13 mouse cellular contexts compared by ENCODE assay signal in the genomic region with DNA sequence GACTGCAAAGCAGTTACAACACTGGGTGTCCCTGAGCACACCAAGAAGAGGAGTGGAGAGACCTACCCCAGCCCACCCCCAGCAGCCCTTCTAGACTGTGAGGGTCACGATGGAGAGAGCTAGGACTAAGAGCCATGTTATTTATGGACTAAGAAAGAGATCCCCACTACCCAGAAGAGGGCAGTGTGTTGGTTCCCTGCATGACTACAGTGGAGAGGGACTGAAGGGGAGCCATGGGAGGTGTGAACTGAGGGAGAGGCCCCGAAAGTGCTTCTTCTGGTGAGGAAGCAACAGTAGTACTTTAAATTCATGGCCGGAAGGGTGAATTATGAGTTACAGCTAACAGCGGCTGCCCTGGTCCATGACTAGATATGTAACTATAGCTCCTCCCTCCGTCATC. TPM values are rescaled to one million over a fixed set of nuclear protein-coding genes. Genes with fewer than 3 reads are reported as not detected.
A peak's percentile ranks its signal among the peaks of the same experiment; 100 is the strongest.
DNase-seq lines count a peak whose midpoint lies in the region; ATAC-seq lines count a peak whose summit lies in the region.
"Had no signal": no experiment of that assay in that cellular context is flagged by ENCODE, and none has a peak within 500 bp of the region (broad histone marks: within the 10 kb centered on the region; RNA-seq: fewer than 3 reads in every experiment).

No protein-coding gene starts in this region.

- no peaks in the 10 kb centered on the region for H3K9me3 ChIP-seq in kidney, embryonic 15.5 days (replicated peaks)
- no peaks in the 10 kb centered on the region for H3K9me3 ChIP-seq in kidney, embryonic 16.5 days (ENCODE audit: low read length)
- no peaks in the 10 kb centered on the region for H3K9me3 ChIP-seq in liver, embryonic 15.5 days (replicated peaks)
- H3K9me3 ChIP-seq: midbrain, embryonic 10.5 days had no signal

- H3K36me3 ChIP-seq in kidney, embryonic 15.5 days = 0 out of 2 replicates have a peak, but pooled peaks cover 3% of the 10 kb centered on the region
- no peaks in the 10 kb centered on the region for H3K36me3 ChIP-seq in kidney, embryonic 16.5 days (ENCODE audit: insufficient read depth, low read length)
- H3K36me3 ChIP-seq in liver, embryonic 15.5 days (replicated peaks) = no peaks in the 10 kb centered on the region

- DNase-seq in 416B (ENCODE audit: low read depth) (peak; percentile 42), ES-CJ7 (ENCODE audit: low read depth, low spot score) (peak; percentile 30)
- no peak for DNase-seq in right cerebral cortex, postnatal 4 days
- no peak for DNase-seq in right cerebral cortex, postnatal 10 days (ENCODE audit: low spot score in 2 of 2)
- DNase-seq: cerebellum, adult 2 months; kidney, postnatal 36 days; lung, adult 18-20 months; thymus, adult 18-20 months had no signal

- WGBS in kidney, embryonic 15.5 days = 76% methylated on average over 5 of the region's 5 CpGs
- WGBS in kidney, embryonic 16.5 days = 79% methylated on average over 5 of the region's 5 CpGs
- WGBS in liver, embryonic 15.5 days (ENCODE audit: insufficient replicate concordance) = 58% methylated on average over 5 of the region's 5 CpGs

- H3K27me3 ChIP-seq in kidney, embryonic 15.5 days = no peaks in the 10 kb centered on the region
- H3K27me3 ChIP-seq in kidney, embryonic 16.5 days (ENCODE audit: insufficient read depth, low read length) = no peaks in the 10 kb centered on the region
- no peaks in the 10 kb centered on the region for H3K27me3 ChIP-seq in liver, embryonic 15.5 days

- 0 out of 2 replicates have a peak overlapping the region, but pooled peaks have one; percentile 40 for H3K4me2 ChIP-seq in kidney, embryonic 15.5 days
- H3K4me2 ChIP-seq in kidney, embryonic 16.5 days (replicated peaks; ENCODE audit: low read depth, low read length) = no peak overlapping the region
- H3K4me2 ChIP-seq in liver, embryonic 15.5 days = peak overlapping the region; percentile 50

- H3K27ac ChIP-seq in kidney, embryonic 15.5 days = 0 out of 2 replicates have a peak overlapping the region, but pooled peaks have one; percentile 68
- H3K27ac ChIP-seq in kidney, embryonic 16.5 days (ENCODE audit: low read length) = no peak overlapping the region
- peak overlapping the region; percentile 68 for H3K27ac ChIP-seq in liver, embryonic 15.5 days (replicated peaks)
- H3K27ac ChIP-seq: midbrain, embryonic 10.5 days had no signal

- no peak overlapping the region for H3K9ac ChIP-seq in kidney, embryonic 15.5 days
- H3K9ac ChIP-seq in kidney, embryonic 16.5 days (replicated peaks; ENCODE audit: low read length) = no peak overlapping the region
- no peak overlapping the region for H3K9ac ChIP-seq in liver, embryonic 15.5 days

- ATAC-seq in kidney, embryonic 15.5 days (replicated peaks; ENCODE audit: low FRiP score) = no peak
- no peak for ATAC-seq in kidney, embryonic 16.5 days (ENCODE audit: low FRiP score, low TSS enrichment)
- no peak for ATAC-seq in liver, embryonic 15.5 days (ENCODE audit: insufficient read depth)
- ATAC-seq: forebrain, embryonic 14.5 days had no signal

- H3K4me1 ChIP-seq in kidney, embryonic 15.5 days = peaks cover 75% of the 10 kb centered on the region
- H3K4me1 ChIP-seq in kidney, embryonic 16.5 days (ENCODE audit: insufficient read depth, low read length) = peaks cover 71% of the 10 kb centered on the region
- H3K4me1 ChIP-seq in liver, embryonic 15.5 days (replicated peaks) = peaks cover 89% of the 10 kb centered on the region

- no peak overlapping the region for H3K4me3 ChIP-seq in kidney, embryonic 15.5 days (replicated peaks)
- H3K4me3 ChIP-seq in kidney, embryonic 16.5 days (ENCODE audit: low read length) = no peak overlapping the region
- no peak overlapping the region for H3K4me3 ChIP-seq in liver, embryonic 15.5 days (replicated peaks)
- H3K4me3 ChIP-seq: midbrain, embryonic 10.5 days had no signal

RNA-seq across cellular contexts. Expression of a gene that starts 4.9 kb away (rescaled TPM):
- 40.3 and 40.9 TPM in 2 replicates for polyA plus RNA-seq in kidney, embryonic 15.5 days (2015; fragmentation: Nextera tagmentation; extraction: Ambion mirVana)
- polyA plus RNA-seq in kidney, embryonic 16.5 days (2015; fragmentation: Nextera tagmentation; extraction: Ambion mirVana) = 38.0 and 42.3 TPM in 2 replicates
- 20.3 and 22.6 TPM in 2 replicates for polyA plus RNA-seq in liver, embryonic 15.5 days (2015; fragmentation: Nextera tagmentation; extraction: Ambion mirVana)

Comparison
In these comparisons a context has a peak if more than half of its experiments do, and no peak if none do; other contexts are left out.
1. DNase-seq: peak in 416B (single experiment) and ES-CJ7 (single experiment); none in right cerebral cortex, postnatal 4 days (single experiment) and right cerebral cortex, postnatal 10 days (0 of 2).